Mouse (Mus musculus): Measurements from ENCODE around the gene Card14.

Gene Card14

GRCm38 (mm10) chr11:119355443-119356385 lies 48.1 kb downstream of the Card14 start, which contains the start of the genes Sgsh and Slc26a11:
Sgsh (minus strand) TSS chr11:119355536.
Slc26a11 (plus strand) TSS chr11:119355557.
- peak; percentile 75 for DNase-seq (ENCODE audit: low spot score)

DNA sequence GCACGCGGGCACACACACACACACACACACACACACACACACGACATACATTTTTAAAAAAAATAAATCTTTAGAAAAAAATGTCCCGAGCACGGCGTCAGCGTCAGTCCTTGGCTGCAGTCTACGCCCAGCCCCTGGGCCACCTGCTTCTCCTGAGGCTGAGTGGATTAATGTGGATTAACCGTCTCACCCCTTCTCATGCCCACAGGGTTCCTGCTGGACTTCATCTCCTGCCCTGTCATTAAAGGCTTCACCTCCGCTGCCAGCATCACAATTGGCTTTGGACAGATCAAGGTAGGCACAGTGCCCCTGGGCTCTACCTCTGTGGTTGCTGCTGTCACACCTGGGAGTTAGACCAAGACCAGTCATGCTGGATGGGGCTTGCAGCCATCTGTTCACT lies 51.5 kb downstream of the Card14 start:
- no peak for DNase-seq (ENCODE audit: low spot score)

- DNase-seq (ENCODE audit: low spot score) = no peak
Observed at GRCm38 (mm10) chr11:119362769-119363533, 55.4 kb downstream of the Card14 start.

DNA sequence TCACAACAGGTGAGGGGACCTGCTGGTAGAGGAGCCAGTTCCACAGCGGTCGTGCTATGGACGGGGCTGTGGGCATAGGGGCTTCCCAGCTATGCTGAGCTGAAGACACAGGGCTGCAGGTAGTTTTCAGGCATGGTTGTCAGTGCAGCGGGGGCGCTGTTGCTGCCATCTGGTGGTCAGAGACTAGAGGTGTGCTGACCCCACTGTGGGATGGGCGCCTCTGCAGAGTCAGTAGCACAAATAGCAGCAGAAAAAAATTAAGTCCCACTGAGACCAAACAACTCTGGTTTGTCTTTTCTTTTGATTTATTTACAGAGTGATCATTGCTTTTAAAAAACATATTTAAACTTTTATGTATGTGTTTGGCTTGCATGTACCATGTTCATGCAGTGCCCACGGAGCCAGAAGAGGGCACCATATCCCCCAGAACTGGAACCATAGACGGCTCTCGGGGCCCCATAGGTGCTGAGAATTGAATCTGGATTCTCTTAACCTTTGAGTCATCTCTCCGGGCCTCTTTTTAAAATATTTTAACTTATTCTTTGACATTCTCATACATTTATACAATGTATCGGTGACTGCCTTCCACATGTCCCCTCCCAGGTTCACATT lies 56.1 kb downstream of the Card14 start:
- peak; percentile 49 for DNase-seq (ENCODE audit: low spot score)

DNA sequence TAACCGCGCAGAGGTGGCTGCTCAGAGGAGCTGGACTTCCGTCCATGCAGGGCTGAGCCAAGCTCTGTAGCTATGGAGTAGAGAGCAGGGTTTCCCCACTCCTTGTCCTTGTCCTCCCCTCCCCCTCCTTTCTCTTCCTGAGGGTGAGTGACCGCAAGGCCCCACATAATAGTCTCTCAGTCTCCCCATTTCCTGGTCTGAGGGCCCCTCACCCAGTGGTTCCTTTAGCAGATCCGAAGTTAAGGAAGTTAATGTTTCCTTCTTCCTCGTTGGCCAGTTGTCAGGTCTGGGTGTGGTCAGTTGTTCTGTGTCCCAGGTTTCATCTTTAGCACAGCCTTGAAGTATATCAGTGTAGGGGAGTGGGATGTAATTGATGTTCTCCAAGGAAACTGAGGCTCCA lies 67.9 kb downstream of the Card14 start:
- no peak for DNase-seq (ENCODE audit: low spot score)

- DNase-seq (ENCODE audit: low spot score) = no peak
Observed at GRCm38 (mm10) chr11:119377326-119377725, 69.8 kb downstream of the Card14 start.

GRCm38 (mm10) chr11:119378551-119378950 lies 71.0 kb downstream of the Card14 start:
- no peak for DNase-seq (ENCODE audit: low spot score)

DNA sequence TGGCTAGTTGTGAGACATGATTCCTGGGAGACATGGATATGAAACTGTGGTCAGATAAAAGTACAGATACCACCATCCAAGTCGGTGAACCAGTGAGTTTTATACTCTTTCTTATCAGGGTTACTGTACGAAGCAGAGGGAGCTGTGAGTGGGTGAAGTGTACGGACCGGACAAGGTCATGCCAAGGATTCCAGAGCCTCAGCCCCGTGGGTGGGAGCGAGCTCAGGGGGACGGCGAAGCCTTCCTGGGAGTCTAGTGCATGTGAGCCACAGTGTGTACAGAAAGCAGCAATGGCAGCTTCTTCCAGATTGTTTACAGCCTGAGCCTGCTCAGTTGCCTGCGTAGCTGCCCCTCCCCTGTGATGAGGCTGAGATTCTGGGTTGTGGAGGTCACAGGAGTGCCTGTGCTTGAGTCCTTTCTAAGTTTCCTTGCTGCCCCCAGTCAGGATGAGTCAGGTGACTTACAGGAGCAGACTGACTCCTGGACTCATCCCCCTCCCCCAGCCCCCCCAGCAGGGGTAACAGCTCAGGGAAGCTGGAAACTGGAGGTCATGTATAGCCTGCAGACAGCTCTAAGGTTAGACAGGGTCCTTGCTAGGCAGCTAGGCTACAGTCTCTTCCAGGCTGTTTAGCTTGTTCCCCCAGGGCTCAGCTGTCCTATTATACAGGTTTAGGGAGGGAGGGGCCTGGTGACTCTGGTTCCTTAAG lies 74.2 kb downstream of the Card14 start:
- DNase-seq (ENCODE audit: low spot score) = peak; percentile 26

DNA sequence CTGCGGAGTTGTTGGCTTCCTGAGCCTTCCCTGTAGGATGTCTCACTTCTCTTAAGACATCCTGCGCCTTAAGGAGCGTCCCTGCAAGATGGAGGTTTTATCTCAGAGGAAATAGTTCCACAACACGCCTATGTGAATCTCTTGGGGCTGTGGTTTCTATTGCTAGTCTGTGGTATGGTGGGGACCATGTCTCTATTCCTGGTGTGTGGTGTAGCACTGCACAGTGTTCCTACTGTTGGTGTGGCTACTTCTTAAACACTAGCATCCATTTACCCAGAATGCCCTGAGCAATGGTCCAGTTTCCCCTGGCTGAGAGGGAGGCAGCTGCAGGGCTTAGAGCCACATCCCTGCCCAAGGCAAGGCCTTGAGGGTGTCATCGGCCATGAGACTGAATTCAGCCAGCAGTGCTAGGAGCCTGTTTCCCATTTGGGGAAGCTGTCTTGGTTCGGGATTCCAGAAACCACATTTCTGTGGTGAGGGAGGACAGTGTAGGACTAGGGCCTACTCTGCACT lies 74.8 kb downstream of the Card14 start:
- DNase-seq (ENCODE audit: low spot score) = no peak

- no peak for DNase-seq (ENCODE audit: low spot score)
Observed at GRCm38 (mm10) chr11:119384904-119385303, 77.3 kb downstream of the Card14 start.

DNA sequence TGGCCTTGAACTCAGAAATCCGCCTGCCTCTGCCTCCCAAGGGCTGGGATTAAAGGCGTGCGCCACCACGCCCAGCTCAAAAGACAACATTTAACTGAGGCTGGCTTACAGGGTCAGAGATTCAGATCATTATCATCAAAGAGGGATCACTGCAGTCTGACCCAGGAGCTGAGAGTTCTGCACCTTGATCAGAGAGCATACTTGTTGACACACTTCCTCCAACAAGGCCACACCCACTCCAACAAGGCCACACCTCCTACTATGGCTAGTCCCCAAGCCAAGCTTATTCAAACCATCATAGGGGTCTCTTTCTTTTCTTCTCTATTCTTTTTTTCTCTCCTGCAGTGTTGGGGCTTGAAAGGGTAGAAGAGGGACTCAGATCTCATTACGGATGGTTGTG lies 78.7 kb downstream of the Card14 start:
- no peak for DNase-seq (ENCODE audit: low spot score)

DNA sequence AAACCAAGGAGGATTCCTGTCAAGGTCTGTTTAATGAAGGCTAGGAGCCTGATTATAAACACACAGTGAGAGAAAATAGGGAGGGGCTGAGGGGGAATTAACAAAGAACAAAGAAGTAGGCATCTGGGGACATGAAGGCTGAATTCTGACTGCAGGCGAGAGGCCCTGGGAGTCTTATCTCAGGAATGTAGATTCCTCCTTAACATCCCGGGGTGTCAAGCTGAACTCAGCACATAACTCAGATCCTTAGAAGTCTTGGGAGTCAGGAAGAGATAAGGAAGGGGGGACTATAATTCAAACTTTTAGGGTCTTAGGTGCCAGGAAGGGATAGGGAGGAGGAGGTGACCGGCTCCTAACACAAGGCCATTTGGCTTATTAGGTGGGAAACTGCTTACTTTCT lies 79.7 kb downstream of the Card14 start:
- DNase-seq (ENCODE audit: low spot score) = peak; percentile 63

DNA sequence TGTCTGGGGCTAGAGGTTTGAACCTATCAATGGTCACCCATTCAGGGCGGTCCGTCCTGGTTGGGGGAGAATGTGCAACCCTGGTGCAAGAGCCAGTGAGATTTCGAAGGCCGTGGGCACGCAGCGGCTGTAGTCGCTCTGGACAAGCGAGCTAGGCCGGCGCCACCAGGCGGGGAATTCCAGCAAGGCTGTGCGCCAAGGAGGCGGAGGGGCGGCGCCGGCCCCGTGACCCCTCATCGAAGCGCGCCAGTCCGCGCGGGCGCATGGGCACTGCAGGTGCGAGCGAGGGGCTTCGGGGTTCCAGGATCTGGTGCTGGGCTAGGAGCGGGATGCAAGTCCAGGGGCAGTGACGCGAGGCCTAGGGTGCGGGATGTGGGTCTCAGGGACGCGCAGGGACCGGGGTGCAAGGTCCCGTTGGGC lies 82.3 kb downstream of the Card14 start:
- DNase-seq (ENCODE audit: low spot score) = peak; percentile 69

GRCm38 (mm10) chr11:119390271-119391231 lies 83.0 kb downstream of the Card14 start:
- DNase-seq (ENCODE audit: low spot score) = peak; percentile 59

DNA sequence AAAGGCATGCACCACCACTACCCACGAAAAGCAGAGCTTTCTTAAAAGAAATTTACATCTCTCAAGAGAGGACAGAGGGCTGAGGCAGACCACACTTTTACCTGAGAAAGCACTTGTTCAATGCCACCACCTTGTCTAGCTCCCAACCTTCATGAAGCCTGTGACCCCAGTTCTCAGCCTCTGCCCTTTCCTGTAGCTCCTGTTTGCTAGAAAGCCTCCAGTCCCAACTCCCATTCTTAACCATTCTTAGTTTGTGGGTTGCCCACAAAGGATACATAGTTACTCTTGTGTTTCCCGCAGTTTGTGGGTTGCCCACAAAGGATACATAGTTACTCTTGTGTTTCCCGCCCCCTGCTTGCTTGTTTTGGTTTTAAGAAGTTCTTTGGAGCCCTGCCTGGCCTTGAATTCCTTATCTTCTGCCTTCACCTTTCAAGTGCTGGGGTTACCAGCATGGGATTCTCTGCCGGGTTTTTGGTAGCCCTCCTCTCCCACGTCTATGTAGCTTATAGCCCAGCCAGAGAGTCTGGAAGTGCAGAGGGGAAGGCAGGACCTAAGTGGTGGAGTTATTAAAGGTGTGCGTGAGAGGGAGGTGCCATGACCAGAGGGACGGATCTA lies 83.9 kb downstream of the Card14 start:
- DNase-seq (ENCODE audit: low spot score) = peak; percentile 82

DNA sequence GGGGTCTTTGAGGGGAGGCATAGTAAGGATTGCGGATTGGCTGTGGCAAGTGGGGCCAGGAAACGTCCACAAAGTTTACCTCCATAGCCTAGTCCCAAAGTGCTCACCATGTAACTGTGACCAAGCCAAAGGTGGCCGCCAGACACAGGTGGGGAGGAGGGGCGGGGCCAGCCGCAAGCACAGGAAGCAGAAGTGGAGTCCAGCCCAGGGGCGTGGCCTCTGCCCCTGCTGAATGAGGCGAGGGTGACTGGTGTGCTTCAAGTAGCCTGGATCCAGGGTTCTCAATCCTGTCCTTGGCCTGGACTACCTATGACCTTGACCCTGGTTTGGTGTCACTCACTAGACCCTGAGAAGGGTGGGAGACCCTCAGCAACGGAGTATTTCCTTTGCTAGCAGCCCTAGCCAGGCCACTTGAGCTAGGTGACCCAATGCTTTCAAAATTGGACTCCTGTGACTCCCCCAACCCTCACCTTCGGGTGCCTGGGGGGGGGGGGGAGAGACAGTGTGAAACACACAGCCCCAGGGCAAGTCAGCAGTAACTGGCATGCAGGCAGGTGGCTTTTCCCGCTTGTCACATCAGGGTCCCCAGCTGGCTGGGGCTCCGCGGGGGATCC lies 84.5 kb downstream of the Card14 start:
- DNase-seq (ENCODE audit: low spot score) = peak; percentile 79

DNA sequence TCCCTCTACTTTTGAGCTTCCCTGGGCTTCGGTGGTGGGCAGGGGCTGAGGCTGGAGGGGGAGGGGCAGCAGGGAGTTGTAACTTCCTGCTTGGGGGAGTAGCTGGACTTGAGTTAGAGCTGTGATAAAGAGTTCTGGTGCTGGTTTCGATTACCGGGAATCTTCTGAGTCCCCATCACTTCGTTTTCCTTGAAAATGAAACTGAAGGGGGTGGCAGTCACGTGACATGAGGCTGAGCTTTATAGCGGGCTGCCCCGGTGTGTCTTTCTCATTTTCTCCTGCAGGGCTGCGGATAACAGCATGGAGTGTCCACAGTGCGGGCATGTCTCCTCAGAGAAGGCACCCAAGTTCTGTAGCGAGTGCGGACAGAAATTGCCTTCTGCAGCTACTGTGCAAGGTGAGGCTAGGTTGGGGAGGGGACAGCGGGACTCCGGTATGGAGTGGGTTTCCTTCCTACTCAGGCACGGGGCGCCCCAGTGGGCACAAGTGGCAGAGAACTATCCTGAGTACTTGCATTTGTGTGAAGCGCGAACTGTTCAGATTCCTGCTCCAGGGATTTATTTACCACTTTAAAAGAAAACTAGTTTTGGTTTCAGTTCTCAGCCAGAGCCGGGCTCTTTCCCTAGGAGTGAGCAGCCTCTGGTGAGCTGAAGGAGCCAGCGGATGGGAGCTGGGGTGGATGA lies 85.4 kb downstream of the Card14 start, which contains the start of gene Rnf213:
TSS of gene Rnf213 (plus strand) at position 301 of the 683 bp plus-strand sequence.
- peak; percentile 52 for DNase-seq (ENCODE audit: low spot score)

GRCm38 (mm10) chr11:119393483-119393804 lies 85.9 kb downstream of the Card14 start:
- DNase-seq (ENCODE audit: low spot score) = no peak

DNA sequence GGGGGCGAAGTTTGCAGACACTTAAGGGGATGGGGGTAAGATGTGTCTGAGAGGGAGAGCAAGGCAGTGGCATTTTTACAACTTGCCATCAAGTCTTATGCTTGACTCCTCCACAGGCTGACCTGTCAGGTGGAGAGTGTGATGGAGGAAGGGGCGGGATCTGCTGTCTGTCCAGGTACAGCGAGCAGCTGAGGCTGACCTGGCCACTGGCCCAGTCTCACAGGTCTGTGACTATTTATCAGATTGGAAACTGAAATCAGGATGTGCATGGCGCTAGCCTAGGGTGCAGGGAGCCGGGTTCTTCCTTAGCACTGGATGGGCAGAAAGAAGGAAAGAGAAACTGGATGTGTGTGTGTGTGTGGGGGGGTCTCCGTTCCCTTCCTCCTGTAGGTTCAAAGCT lies 86.6 kb downstream of the Card14 start:
- no peak for DNase-seq (ENCODE audit: low spot score)
